Mouse (Mus musculus): ENCODE results near the gene Dapk2. TPM values are rescaled to one million over a fixed set of nuclear protein-coding genes. Genes with fewer than 3 reads are reported as not detected.

Dapk2 gene
- polyA plus RNA-seq, 1 experiment: 0.30 TPM

- no peak for TF ChIP-seq CTCF (IDR thresholded peaks at IDR 0.05; ENCODE audit: borderline replicate concordance, insufficient read depth, low read length)
- TF ChIP-seq POLR2A (IDR thresholded peaks at IDR 0.05; ENCODE audit: low read depth, low read length): no peak
- Histone ChIP-seq H3K27ac (ENCODE audit: insufficient read depth, low read length) (no peak overlapping the region), H3K4me3 (ENCODE audit: insufficient read depth, low read length) (no peak overlapping the region)
Measured at GRCm38 (mm10) chr9:66308741-66309140, 150.7 kb downstream of the Dapk2 start.

GRCm38 (mm10) chr9:66311458-66311857 lies 153.4 kb downstream of the Dapk2 start:
- Histone ChIP-seq H3K27ac (ENCODE audit: insufficient read depth, low read length) (no peak overlapping the region), H3K4me1 (ENCODE audit: control insufficient read depth, insufficient read depth, low read length) (no peaks in the 10 kb centered on the region), H3K4me3 (ENCODE audit: insufficient read depth, low read length) (no peak overlapping the region)
- no peak for TF ChIP-seq POLR2A (IDR thresholded peaks at IDR 0.05; ENCODE audit: low read depth, low read length)
- no peak for TF ChIP-seq CTCF (IDR thresholded peaks at IDR 0.05; ENCODE audit: borderline replicate concordance, insufficient read depth, low read length)

More at GRCm38 (mm10) chr9:66308741-66309140, 150.7 kb downstream of the Dapk2 start:
- no peaks in the 10 kb centered on the region for H3K4me1 ChIP-seq (ENCODE audit: control insufficient read depth, insufficient read depth, low read length)

- Histone ChIP-seq H3K27ac (ENCODE audit: insufficient read depth, low read length) (no peak overlapping the region), H3K4me1 (ENCODE audit: control insufficient read depth, insufficient read depth, low read length) (no peaks in the 10 kb centered on the region), H3K4me3 (ENCODE audit: insufficient read depth, low read length) (no peak overlapping the region)
- TF ChIP-seq CTCF (IDR thresholded peaks at IDR 0.05; ENCODE audit: borderline replicate concordance, insufficient read depth, low read length) (no peak), POLR2A (IDR thresholded peaks at IDR 0.05; ENCODE audit: low read depth, low read length) (no peak)
Measured at GRCm38 (mm10) chr9:66316603-66317002, 158.6 kb downstream of the Dapk2 start.

Other genes starting within 250 kb of the Dapk2 start
- gene Trip4, start 249.4 kb upstream of the Dapk2 start, polyA plus RNA-seq (2011; ENCODE audit: insufficient read length, low read depth, missing spikeins): 40.4 and 44.4 TPM in 2 replicates
- 64.7 and 70.2 TPM in 2 replicates for gene Csnk1g1, start 249.3 kb upstream of the Dapk2 start, polyA plus RNA-seq (2011; ENCODE audit: insufficient read length, low read depth, missing spikeins)
- 484 and 532 TPM in 2 replicates for gene Ppib, start 98.0 kb upstream of the Dapk2 start, polyA plus RNA-seq (2011; ENCODE audit: insufficient read length, low read depth, missing spikeins)
- 0.25 and 0.33 TPM in 2 replicates for gene Snx22, start 88.5 kb upstream of the Dapk2 start, polyA plus RNA-seq (2011; ENCODE audit: insufficient read length, low read depth, missing spikeins)
- gene Snx1, start 31.6 kb upstream of the Dapk2 start, polyA plus RNA-seq (2011; ENCODE audit: insufficient read length, low read depth, missing spikeins): 58.6 and 70.5 TPM in 2 replicates
- 46.9 and 48.2 TPM in 2 replicates for gene Ciao2a, start 31.6 kb upstream of the Dapk2 start, polyA plus RNA-seq (2011; ENCODE audit: insufficient read length, low read depth, missing spikeins)
- gene Herc1, start 192.2 kb downstream of the Dapk2 start, polyA plus RNA-seq (2011; ENCODE audit: insufficient read length, low read depth, missing spikeins): 28.3 and 34.9 TPM in 2 replicates